Mouse (Mus musculus): ENCODE results near the gene Ap1b1.

DNA sequence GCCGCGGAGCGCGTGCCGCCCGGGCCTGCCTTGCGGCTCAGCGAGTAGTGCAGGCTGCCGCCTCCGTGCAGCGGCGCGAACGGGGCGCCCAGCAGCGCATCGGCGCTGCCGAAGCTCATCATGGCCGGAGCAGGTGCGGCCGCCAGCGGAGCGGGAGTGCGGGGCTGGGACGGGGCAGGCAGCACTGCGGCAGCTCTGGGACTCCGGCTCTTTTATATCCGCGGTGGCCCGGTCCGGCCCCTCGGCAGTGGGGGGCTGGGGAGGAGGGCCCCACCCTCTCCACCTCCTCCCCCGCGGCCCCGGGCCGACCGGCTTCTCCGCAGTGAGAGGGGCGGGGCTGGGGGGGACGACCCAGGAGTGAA is 38.8 kb upstream of the Ap1b1 start, which contains the start of gene Nefh:
- TF ChIP-seq CTCF (IDR thresholded peaks at IDR 0.05; ENCODE audit: borderline replicate concordance, insufficient read depth, low read length) (no peak), POLR2A (IDR thresholded peaks at IDR 0.05; ENCODE audit: low read depth, low read length) (no peak)

Measured in embryonic fibroblast, embryonic 13.5 days (primary cell).